Mouse (Mus musculus) CH12F3 (cell line): ENCODE results near the gene Ccdc103.

ENCODE experiments used
- in situ Hi-C: fragments of 300-500 bp; cut with MboI; formaldehyde crosslinking; loops from 2 replicates; pipeline ENCODE4 v1.14.3; 2020; ENCODE audit warnings: low sequenced_read_pairs

The Ccdc103 gene

DNA sequence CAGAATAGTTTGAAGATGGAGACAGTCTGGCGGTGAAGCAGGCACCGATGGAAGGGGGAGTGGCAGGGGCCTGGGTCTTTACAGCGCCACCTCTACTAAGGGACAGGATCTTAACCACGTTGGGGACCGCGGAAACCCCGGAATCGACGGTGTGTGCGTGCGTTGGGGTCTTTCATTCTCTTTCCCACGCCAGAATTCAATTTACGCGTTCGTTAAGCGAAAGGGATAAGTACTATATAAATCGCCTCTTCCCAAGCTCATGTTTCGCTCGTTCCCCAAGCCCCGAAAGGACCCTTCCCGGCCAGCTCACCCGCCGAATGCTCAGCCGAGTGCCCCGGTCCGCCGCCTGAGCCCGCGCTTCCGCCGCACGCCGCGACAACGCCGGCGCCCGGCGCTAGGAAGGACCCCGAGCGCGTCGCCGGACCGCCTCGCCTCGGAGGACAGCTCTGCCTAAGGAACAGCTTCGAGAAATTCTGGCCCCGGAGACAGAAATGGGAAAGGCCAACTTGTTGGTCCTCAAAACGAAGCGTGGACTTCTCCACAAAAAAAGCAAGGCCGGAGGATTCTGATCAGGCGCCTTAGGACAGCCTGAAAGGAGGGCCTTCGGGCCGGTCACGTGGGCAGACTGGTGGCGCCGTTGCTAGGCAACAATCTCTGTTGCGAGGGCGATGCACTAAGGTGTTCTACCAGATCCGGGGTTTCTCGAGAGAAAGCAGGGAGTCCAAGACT is at the start of gene Ccdc103, which contains the start of gene Eftud2:
TSS of gene Ccdc103 (plus strand) at position 620 of the 729 bp plus-strand sequence.
TSS of gene Eftud2 (minus strand) at position 401 of the 729 bp plus-strand sequence.
- in situ Hi-C loops, result no loop called here

DNA sequence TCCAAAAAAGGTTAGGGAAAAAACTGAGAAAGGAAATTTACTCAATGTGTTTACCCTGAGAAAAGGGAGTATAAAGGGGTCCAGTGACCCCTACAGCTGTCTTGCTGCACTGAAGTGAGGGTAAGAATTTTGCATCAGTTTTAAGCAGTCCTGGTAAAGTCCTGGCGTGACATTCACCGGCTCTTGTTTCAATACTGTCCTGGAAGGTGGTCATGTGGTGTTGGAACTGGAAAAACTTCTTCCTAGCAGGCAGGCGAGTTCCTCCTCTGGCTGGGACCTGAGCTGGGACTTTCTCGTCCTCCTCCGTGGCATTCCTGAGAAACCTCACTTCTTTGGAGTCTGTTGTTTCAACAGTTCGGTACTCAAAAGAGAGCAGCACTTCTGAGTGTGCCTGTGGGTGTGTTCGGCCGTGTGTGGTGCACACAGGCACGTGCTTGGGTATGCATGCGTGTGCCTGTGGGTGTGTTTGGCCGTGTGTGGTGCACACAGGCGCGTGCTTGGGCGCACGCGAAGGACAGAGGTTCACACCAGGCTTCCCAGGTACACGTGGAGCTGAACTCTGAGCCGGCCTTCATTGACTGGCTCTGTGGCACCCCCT is 48.2 kb upstream of the Ccdc103 start:
- in situ Hi-C loops, result no loop called here

DNA sequence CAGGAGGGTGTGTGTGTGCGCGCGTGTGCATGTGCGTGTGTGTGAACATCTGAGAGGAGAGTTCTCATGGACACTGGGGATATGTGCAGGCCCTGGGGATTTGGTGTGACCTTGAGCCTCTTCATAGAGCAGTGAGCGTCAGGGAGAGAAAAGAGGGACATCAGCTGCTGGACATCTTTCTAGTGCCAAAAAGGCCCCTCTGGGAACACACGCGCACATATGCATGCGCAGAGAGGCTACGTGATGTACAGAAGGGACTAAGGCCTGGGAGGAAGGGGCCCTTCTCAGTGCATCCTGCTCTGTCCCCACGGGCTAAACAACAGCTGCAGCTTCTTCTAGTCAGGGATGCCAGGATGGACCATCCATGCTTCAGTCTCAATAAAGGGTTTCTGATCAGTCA is 46.8 kb upstream of the Ccdc103 start:
- in situ Hi-C loops, result no loop called here

DNA sequence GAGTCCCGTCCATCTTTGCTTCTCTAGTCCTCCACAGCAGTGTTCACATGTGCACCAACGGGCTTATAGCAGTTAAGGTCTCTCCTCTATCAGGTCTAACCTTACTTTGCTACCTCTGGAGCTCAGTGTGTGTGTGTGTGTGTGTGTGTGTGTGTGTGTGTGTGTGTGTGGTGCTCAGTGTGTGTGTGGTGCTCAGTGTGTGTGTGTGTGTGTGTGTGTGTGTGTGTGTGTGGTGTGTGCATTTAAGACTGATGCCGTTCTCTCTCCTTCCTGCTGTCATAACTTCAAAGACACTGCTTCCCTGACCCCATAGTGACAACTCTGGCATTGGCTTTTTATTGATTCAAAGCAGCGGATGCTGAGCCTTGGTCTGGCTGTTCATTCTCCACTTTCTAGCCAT is 45.5 kb upstream of the Ccdc103 start, which contains the start of gene Higd1b:
TSS of gene Higd1b (plus strand) at position 301 of the 400 bp plus-strand sequence.
- in situ Hi-C loops, result no loop called here

DNA sequence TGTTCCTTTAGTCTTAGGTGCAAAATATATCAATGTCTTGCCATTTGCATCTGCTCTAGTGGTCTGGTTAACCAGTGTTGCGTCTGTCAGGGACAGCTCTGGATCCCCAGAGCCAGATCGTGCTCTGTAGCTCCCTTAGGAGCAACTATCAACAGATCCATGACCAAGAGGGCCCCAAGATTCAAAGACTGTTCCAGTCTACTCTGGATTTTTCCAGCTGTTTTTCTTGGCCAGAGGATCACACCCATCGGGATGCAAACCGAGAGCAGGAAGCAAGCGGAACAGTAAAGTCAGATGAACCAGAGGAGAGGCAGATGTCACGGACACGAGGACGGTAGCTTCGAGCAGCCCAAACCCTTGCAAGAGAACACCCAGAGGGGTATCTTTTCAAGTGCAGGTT is 44.9 kb upstream of the Ccdc103 start:
- in situ Hi-C loops, result no loop called here

DNA sequence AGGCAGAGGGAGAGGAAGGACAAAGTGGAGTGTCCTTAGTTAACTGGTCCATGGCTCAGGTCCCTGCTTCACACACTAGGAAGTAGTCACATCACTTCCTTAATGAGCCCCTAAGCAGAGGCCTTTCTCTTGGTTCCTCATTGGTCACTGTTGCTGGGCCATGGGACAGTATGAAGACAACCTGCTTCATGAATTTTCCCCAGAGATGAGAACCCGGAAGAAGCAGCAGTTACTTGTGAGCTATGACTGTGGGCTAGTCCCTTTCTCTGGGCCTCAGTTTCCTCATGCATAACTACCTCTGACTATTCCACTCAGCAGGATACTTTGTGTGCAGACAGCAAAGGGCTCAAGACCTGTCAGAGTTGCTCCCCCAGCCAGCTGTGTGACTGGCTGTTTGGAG is 43.6 kb upstream of the Ccdc103 start:
- in situ Hi-C loops, result no loop called here

DNA sequence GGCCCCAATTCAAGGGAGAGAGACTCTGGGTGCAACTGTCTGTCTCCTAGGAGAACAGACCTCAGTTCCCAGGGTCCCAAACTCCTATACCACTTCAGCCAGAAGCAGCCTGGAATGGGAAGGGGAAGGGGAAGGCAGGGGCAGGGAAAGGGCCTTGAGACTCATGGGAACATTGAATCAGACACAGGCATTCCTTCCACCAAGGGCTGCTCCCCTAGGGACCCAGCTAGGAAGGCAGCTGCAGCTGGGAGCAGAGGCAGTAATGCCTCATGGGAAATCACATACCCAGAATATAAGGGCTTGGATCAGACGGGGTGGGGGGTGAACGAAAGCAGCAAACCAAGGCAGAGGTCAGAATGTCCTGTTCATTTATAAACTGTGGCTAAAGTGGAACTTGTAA is 42.9 kb upstream of the Ccdc103 start:
- in situ Hi-C loops, result no loop called here

DNA sequence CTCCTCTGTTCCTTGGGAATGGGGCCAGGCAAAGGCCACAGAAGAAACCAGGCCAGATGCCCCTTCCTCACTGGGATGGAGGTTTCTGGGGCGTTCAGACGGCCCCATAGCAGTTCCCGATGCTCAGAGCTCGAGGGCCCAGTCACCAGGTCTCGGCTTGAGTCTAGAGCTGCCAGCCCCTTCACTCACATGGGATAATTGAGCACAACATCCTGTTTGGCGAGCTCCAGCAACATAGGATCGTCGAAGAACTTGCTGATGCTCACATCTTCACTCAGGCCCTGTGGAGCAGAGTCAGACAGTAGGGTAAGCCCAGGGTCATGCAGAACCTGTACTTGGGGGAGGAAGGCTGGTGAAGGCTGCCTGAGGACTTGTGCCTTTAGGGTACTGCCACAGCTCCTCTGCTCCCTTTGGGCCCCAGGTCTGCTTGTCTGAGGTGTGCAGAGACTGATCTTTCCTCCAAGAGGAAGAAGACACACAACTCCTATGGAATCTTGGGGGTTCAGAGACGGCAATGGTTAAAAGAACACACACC is 42.3 kb upstream of the Ccdc103 start:
- in situ Hi-C loops, result no loop called here

DNA sequence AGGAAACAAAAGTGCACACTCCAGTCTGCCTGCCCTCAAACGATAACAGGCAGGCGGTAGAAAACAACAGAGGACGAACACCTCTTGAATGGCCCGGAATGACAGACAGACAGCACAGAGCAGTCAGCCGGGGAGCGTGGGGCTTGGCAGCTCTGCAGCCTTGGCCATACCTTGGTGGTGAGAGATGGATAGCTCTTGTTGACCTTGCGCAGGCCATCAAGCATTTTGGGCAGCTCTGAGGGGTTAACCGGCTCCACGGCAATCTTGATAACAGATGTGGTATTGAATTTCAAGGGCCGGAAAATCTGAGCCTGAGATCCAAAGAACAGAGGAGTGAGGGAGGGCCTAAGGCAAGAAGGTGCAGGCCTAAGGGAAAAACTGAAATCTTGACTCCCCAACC is 35.1 kb upstream of the Ccdc103 start:
- in situ Hi-C loops, result no loop called here

DNA sequence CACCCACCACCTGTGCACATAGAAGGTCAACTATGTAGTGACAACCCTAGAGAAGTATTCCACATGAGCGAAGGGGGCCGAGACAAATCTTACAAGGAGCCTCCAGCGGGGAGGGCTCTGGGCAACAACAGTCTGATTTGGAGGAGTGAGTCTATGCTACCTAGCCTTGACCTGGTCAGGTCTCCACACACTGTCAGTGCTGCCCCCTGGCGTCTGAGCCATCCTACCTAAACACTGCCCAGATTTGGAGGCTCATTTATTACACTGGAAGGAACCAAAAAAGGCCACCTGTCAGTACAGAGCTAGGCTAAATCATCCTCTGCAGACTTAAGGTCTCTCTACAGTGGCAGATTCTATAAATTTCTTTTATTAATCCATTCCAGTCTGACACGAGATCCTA is 29.1 kb upstream of the Ccdc103 start:
- in situ Hi-C loops, result no loop called here

DNA sequence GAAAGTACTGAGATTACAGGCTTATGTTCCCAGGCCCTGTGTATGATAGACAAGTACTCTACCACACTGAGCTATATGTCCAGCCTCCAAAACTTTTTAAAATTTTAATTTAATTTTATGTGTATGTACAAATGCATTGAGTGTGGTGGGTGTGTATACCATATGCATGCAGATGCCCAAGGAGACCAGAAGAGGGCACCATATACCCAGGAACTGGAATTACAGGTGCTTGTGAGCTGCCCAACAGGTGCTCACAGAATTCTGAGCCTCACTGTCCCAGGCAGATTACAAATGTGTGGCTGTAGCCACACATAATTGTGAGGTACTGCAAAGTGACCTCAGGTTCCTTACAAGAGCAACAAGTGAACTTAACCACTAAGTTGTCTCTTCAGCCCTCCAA is 27.2 kb upstream of the Ccdc103 start:
- in situ Hi-C loops, result no loop called here

DNA sequence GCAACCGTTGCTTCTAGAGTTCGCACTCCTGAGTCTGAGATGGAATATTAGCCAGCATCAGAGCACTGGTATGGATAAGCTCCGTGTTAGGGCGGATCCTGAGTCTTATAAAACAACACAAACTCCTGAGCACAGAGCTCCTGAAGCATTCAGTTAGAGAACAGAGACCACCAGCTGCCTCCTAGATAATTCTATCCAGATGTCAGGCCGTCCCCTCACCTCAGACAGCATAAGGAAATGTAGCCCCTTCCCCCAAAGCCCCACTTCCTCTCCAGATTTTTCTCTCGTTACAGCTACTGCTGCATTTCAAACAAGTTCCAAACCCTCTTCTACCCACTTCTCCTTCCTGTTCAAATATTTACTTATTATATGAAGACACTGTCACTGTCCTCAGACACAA is 25.1 kb upstream of the Ccdc103 start:
- in situ Hi-C loops, result no loop called here

DNA sequence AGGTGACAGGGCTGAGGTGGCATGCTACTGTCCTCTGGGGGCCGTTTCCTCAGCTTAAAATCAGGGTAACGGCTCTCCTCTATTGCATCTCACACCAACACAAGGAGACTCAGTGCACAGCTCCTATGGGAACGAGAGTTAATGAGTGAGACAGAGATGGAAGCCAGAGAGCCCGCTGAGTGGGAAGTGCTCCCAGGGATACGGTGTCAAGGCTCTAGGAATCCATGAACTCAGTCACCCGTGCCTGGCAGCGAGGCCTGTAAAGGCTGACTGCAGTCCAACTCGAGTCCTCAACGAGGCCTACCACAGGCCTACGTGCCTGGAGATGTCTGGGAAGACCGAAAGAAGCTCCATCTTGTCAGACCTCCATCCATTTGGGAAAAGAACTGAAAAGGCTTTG is 22.1 kb upstream of the Ccdc103 start:
- in situ Hi-C loops, result no loop called here

DNA sequence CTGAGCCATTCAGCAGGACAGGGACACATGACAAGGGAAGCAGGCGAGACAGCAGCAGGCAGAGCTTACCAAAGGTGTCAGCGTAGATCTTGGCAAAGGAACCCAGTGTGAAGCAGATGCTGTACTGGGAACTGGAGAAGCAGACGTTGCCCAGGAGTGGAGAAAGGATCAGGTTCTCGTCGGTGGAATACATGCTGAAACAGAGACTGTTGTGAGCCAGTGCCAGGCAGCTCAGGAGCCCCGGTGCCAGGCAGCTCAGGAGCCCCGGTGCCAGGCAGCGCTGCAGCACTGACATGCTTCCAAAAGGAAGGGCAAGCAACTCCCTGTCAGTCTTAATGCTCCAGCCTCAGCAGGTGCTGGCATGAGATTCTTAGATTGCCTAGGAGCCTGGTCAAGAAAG is 21.1 kb upstream of the Ccdc103 start:
- in situ Hi-C loops, result no loop called here

DNA sequence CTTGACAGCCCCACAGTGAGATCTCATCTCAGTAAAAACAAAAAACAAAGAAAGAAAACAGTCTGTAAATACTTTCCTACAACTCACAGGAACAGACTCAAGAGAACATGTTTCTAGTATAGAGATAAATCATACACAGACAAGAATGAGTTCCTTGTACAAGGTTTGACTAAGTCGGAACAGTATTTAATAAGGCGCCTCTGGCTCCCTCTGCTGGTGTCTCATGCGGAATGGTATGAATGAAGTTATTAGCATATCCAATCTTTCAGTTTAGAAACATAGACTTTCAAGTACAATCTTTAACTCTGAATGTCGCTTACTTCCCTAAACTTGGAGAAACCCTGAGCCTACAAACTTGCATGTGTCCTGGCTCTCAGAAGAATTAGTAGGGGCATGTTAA is 16.7 kb upstream of the Ccdc103 start:
- in situ Hi-C loops, result no loop called here

DNA sequence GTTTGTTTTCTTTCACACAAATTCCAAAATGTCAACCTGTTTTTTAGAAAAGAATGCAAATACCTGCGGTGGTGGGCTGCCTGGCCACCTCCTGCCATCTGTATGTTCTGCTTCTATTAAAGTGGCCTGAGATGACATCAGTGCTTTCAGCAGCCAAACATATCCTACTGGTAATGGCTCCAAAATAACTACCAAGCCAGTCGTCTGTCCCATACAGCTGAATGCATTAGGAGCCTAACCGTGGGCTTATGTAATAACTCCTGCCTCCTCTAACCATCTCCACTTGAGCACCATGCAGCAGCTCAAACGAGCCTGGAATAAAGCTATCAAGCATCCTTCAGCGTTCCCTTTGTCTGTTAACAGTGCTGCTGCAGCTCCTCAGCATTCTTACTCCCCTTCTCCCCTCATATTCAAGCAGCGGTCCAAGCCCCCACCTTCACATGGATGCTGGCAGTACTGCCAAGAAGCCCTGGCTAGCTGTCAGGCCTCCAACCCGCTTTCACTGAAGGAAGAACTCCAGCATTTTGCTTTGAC is 6.1 kb upstream of the Ccdc103 start:
- in situ Hi-C loops, result no loop called here

DNA sequence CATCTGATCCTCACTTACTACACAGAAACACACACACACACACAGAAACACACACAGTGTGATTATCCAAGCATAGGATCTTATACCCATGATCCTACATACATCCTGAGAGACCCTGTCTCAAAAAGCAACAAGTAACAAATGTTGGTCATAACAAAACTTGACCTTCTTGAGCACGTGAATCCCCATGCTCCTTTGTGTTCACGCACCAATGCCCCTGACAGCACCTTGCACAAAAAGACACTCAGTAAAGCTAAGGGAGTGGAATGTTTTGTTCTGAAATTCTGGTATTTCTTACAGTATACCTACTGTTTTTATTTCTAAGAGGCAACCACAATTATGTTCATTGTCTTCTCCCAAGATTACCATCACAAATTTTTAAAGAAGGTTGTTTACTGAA is 1.4 kb upstream of the Ccdc103 start:
- in situ Hi-C loops, result no loop called here

DNA sequence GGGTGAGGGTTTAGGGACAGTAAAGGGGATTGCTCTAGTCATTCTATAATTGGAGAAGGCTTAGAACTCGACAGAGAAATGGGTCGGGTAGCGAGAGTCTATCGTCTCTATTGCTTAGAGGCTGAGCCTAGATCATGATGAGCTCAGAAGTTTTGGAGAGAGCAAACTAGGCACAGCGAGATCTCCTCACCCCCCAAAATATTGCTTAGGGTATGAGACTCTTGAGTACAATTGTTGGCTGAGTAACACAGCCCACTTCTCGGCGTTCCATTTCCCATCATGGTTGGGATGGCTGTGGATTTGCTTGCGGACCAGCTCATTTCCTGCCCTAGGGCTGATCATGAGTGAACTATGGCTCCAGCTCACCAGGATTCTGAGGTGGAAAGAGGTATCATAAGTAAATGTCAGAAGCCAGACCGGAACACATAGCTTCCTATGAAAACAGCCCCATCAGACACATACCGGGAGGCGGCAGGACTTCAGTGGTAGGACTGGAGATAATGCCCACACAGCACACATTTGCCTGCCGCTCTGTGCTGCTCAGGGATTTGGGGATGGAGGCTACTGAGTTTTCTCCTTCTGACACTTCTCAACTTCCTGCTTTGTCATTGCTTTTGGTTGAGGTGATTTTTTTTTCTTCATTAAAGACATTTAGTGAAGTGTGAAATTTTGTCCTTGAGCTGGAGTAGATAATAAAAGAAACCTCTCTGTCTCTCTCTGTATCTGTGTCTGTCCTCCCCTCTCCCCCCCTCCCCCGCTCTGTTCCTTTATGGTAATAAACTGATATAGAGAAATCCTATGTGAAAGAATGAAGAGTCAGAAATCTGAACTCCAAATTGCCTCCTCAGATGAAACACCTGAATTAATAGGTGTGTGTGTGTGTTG is 552 bp downstream of the Ccdc103 start:
- in situ Hi-C loops, result no loop called here

DNA sequence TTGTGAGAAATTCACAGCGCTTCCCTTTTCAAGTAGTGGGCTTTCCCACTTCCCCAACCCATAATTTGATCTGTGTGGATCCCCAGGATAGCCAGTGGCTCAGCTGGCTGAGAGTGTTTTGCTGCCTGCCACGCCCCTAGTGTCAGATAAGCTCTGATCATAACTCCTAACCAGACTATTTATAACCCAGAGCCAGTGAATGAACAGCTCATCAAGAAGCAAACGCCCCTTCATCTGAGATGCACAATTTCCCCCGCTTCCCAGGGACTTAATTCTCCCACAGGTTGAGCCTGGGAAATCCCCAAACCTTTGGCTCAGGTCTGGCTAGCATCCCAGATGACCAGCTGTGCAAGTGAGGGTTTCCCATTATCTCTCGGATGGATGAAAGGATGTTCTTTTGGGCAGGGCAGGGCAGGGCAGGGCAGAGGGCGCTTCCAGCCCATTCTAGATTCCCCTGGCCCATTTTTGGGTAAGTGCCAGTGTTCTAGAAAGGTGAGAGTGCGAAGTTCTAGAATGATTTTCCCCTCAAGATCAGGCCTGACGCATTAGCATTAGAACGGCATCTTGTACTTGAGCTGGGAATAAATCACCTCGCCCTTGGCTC is 3.7 kb downstream of the Ccdc103 start, which contains the start of gene Fam187a:
TSS of gene Fam187a (plus strand) at position 554 of the 604 bp plus-strand sequence.
- in situ Hi-C loops, result no loop called here

DNA sequence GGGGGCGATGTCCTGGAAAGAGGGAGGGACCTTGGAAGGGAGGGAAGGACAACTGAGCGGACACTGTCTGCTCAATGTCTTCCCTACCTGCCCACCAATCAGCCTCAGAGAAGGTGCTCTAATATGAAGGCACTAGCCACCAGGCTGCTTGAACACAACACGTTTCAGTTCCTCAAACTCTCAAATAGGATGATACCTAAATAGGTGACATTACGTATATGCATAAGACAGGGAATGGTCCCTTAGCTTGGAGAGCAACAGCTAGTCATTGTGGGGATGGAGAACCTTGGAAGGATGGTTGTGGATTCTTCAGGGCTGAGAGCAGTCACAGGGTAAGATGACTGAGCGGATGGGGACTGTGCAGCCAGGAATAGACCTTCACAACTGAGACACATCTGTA is 6.4 kb downstream of the Ccdc103 start:
- in situ Hi-C loops, result no loop called here

DNA sequence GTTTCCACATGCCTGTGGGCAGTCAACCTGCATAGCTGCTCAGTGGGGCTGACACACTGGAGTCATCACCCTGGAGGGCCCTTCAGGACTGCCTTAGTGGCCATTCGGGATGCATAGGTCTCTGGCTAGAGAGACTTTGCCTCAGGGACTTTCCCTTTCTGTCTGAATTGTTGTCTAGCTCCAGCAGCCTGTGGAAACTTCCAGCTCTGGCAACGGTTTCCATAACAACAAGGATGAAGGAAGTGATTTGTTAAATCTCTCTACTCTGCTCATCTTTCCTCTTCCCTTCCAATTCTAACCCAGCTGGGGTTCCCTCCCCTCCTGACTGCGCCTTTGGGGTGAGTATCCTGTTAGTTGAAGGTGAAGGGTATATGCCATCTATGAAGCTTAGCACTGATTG is 7.1 kb downstream of the Ccdc103 start:
- in situ Hi-C loops, result no loop called here
